Mouse (Mus musculus) megakaryocyte, embryonic 14.5 days (primary cell): ENCODE data around the gene Sertad3.

Source experiments
- FLI1 ChIP-seq: IDR thresholded peaks from 2 replicates; pipeline ENCODE4 v1.6.1; 2012; ENCODE audit warnings: low read length, inconsistent platforms, mixed read lengths
- GATA1 ChIP-seq: IDR thresholded peaks from 3 replicates; pipeline ENCODE4 v1.6.1; 2012; ENCODE audit warnings: mixed read lengths, low read length, inconsistent platforms, borderline replicate concordance

DNA sequence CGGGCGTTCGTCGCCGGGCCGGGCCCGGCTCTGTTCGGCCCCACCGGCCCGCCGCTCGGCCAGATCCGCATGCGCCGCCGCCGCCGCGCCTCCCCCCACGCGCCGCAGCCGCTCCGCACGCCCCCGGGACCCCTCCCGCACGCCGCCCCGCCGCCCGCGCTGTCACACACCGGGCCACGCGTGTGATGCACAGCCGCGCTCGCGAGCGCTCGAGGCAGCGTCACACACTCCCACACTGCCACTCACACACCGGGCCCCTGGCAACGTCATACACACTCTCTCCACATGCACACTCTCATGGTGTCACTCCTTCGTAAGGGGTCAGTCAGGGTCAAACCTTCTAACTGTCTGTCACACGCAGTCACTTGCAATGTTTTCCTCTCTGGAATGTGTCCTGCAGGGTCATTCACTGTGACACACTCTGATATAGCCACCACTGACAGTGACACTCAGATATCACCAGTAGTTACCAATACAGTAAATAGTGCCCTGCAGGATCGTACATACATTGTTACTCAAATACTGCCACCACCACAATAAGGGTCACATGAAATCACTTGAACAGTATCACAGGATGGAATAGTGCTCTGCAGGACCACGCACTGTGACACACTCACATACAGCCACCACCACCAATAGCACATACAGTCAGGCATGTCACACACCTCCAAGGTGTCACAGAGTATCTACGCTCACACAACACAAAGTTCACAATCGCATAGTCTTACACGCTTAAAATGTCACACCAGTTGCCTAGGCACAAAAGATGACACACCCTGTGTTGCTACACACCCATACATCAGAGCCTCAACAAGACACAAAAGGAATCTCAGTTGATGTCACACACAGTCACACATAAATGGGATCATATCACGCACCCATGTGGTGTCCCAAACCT, 26.8 kb upstream of the Sertad3 start:
- no peak for TF ChIP-seq GATA1
- no peak for TF ChIP-seq FLI1
